Mouse (Mus musculus) liver, adult 2 months (tissue): ENCODE measurements around the gene Fsd2. TPM values are rescaled to one million over a fixed set of nuclear protein-coding genes. Genes with fewer than 3 reads are reported as not detected.

Source experiments
- DNase-seq: peaks from one replicate; pipeline ENCODE4 v3.0.0-alpha.2; 2011; ENCODE audit warnings: low read depth, low spot score; ENCODE audit errors: extremely low read depth
- H3K27ac ChIP-seq: fragments of 200-500 bp; replicated peaks from 2 replicates; pipeline ENCODE4 v1.5.1; 2012; ENCODE audit warnings: low read depth, mild to moderate bottlenecking, control low read depth, inconsistent platforms, low read length; ENCODE audit not compliant: insufficient read depth
- H3K27me3 ChIP-seq: fragments of 200-500 bp; 2 replicates; pipeline ENCODE4 v1.6.1; 2012; ENCODE audit warnings: mild to moderate bottlenecking, moderate library complexity, low read length, inconsistent platforms; ENCODE audit not compliant: control insufficient read depth, insufficient read depth
- H3K36me3 ChIP-seq: fragments of 200-500 bp; 2 replicates; pipeline ENCODE4 v1.6.1; 2012; ENCODE audit warnings: low read length, inconsistent platforms; ENCODE audit not compliant: control insufficient read depth, insufficient read depth
- H3K4me1 ChIP-seq: fragments of 200-500 bp; 2 replicates; pipeline ENCODE4 v1.6.1; 2011; ENCODE audit warnings: low read length; ENCODE audit not compliant: control insufficient read depth, insufficient read depth
- H3K4me3 ChIP-seq: fragments of 200-500 bp; 2 replicates; pipeline ENCODE4 v1.5.1; 2011; ENCODE audit warnings: low read depth, mild to moderate bottlenecking, control low read depth, low read length, moderate library complexity; ENCODE audit not compliant: insufficient read depth
- H3K79me2 ChIP-seq: fragments of 200-500 bp; 2 replicates; pipeline ENCODE4 v1.6.1; 2012; ENCODE audit warnings: inconsistent platforms, mild to moderate bottlenecking, low read length, moderate library complexity; ENCODE audit not compliant: control insufficient read depth, insufficient read depth
- H3K9ac ChIP-seq: fragments of 200-500 bp; 2 replicates; pipeline ENCODE4 v1.6.1; 2012; ENCODE audit warnings: low read depth, mild to moderate bottlenecking, control low read depth, inconsistent platforms, low read length
- CTCF ChIP-seq: fragments of 200-500 bp; IDR thresholded peaks from 2 replicates; pipeline ENCODE4 v1.5.1; 2011; ENCODE audit warnings: low read depth, low read length, control low read depth
- POLR2A ChIP-seq: fragments of 200-500 bp; IDR thresholded peaks from 2 replicates; pipeline ENCODE4 v1.6.1; 2011; ENCODE audit warnings: low read length, control low read depth; ENCODE audit not compliant: insufficient read depth; ENCODE audit errors: extremely low read depth
- WGBS: fragments of 180-500 bp; shearing (Covaris S2); methylation state at CpG from one replicate; pipeline ENCODE4 v1.1.7; 2018; 5-methylcytosine and 5-hydroxymethylcytosine counted together
- polyA plus RNA-seq: library from polyadenylated mRNA; depleted of rRNA; stranded (reverse); fragments of >200 nt; gene quantifications from 2 replicates; pipeline ENCODE4 v1.2.3, GENCODE M21; 2012
- total RNA-seq: library from RNA; depleted of rRNA; stranded (reverse); fragments of >200 nt; gene quantifications from 2 replicates; pipeline ENCODE4 v1.2.3, GENCODE M21; 2014

The Fsd2 gene
- total and polyA plus RNA-seq, 2 experiments: 0.04 to 0.28 TPM

DNA sequence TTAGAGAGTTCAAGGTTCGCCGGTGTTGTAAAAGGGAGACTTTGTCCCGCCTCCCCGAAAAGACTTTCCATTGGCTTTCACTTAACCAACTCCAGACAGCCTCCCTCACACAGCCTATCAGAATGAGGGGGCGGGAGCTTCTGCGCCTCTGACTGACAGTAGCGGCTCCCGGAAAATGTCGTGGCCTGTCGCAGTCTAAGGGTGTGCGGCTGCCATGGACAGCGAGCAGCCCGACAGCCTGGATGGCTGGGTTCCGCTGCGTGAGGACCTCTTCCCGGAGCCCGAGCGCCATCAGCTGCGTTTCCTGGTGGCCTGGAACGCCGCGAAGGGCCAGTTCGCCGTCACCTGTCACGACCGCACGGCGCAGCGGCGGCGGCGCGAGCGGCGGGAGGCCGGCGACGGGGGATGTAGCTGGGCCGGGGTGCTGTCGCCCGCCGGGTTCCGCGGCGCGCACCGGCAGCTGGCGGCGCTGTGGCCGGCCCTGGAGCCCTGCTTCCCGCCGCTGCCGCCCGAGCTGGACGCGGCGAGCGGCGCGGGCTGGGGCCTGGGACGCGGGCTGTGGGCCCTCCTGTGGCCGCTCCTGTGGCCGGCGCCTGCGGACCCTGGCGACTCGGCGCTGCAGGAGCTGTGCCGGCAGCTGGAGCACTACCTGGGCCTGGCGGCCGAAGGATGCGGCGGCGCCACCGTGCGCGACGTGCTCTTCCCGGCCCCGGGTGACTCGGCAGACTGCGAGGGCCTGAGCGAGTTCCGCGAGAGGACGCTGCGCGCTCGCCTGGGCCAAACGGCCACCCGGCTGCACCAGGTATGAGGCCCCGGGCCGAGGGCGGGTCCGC lies 4.6 kb upstream of the Fsd2 start, which contains the start of gene Whamm:
TSS of gene Whamm (plus strand) at position 159 of the 833 bp plus-strand sequence.
- under 1% methylated on average over 96 of the region's 96 CpGs for WGBS
- TF ChIP-seq POLR2A: peak; percentile 99
- peak; percentile 25; the same call in 1 of the 2 replicates for TF ChIP-seq CTCF
- Histone ChIP-seq H3K27ac (peak within 1 kb of the TSS; percentile 93), H3K79me2 (peaks cover 34% of the 10 kb centered on the region), H3K36me3 (peaks cover 16% of the 10 kb centered on the region), H3K27me3 (no peaks in the 10 kb centered on the region), H3K4me1 (peaks cover 18% of the 10 kb centered on the region), H3K4me3 (peak within 1 kb of the TSS; percentile 89), H3K9ac (peak within 1 kb of the TSS; percentile 100)
- peak; percentile 95 for DNase-seq

- WGBS: 6% methylated on average over 5 of the region's 5 CpGs
These were observed 4.0 kb upstream of the Fsd2 start for GRCm38 (mm10) chr7:81570752-81571107.

DNA sequence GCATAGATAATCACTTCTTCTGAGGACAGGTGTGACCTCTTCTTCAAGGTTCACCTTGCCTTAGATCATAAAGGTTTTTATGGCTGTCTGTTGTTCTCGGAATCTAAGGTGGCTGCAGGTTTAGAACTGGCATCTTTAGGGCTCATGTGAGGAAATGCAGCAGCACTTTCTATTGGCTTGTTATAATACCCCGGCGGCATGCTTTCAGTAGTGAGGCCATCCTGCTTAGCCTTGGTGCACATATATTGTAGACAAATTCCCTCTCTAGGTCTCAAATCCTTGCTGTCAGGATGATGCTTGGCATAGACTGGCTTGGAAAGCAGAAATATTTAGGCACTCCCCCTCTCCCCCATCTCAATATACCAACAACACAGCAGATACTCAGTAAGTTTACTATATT lies 3.5 kb upstream of the Fsd2 start:
- WGBS: 96% methylated on average over 3 of the region's 3 CpGs
- Histone ChIP-seq H3K36me3 (peaks cover 6% of the 10 kb centered on the region; the same call in 1 of the 2 replicates), H3K4me1 (peaks cover 11% of the 10 kb centered on the region), H3K9ac (no peak overlapping the region), H3K27ac (no peak overlapping the region), H3K4me3 (no peak overlapping the region), H3K79me2 (peaks cover 25% of the 10 kb centered on the region), H3K27me3 (no peaks in the 10 kb centered on the region)
- no peak for DNase-seq
- TF ChIP-seq CTCF (no peak), POLR2A (no peak)

More at GRCm38 (mm10) chr7:81570752-81571107, 4.0 kb upstream of the Fsd2 start:
- peak overlapping the region; percentile 23; the same call in 1 of the 2 replicates for H3K9ac ChIP-seq
- peak overlapping the region; percentile 60 for H3K27ac ChIP-seq
- H3K79me2 ChIP-seq: peaks cover 28% of the 10 kb centered on the region
- no peaks in the 10 kb centered on the region for H3K27me3 ChIP-seq
- H3K4me1 ChIP-seq: peaks cover 13% of the 10 kb centered on the region
- TF ChIP-seq POLR2A: no peak
- TF ChIP-seq CTCF: no peak
- H3K4me3 ChIP-seq: peak overlapping the region; percentile 39
- peaks cover 10% of the 10 kb centered on the region for H3K36me3 ChIP-seq
- DNase-seq: no peak

DNA sequence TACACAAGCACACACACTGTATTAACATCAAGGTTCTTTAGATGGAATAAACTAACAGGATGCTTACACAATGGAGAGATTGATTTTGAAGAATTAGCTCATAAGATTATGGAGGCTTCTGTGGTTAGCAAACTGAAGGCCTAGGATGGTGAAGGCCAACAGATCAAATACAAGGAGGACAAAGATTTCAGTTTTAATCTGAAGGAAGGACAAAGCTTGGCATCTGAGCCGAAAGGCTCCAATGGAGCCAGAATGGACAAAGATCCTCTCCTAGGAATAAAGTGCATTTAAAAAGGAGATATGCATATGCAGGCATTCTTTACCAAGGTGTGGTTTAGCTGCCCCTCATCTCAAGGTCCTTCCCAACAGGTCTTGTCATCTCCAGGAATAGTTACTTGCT lies 3.1 kb upstream of the Fsd2 start:
- Histone ChIP-seq H3K27ac (no peak overlapping the region), H3K4me1 (peaks cover 7% of the 10 kb centered on the region), H3K79me2 (peaks cover 22% of the 10 kb centered on the region), H3K27me3 (no peaks in the 10 kb centered on the region), H3K9ac (no peak overlapping the region), H3K36me3 (peaks cover 2% of the 10 kb centered on the region; the same call in 1 of the 2 replicates), H3K4me3 (no peak overlapping the region)
- 97% methylated on average over 1 of the region's 1 CpGs for WGBS
- no peak for DNase-seq
- TF ChIP-seq POLR2A: no peak
- no peak for TF ChIP-seq CTCF

GRCm38 (mm10) chr7:81567396-81567795 lies 652 bp upstream of the Fsd2 start:
- no peak for DNase-seq
- Histone ChIP-seq H3K79me2 (peaks cover 6% of the 10 kb centered on the region; the same call in 1 of the 2 replicates), H3K27me3 (no peaks in the 10 kb centered on the region), H3K4me1 (0 out of 2 replicates have a peak, but pooled peaks cover 2% of the 10 kb centered on the region), H3K4me3 (no peak overlapping the region), H3K27ac (no peak overlapping the region), H3K9ac (no peak overlapping the region), H3K36me3 (no peaks in the 10 kb centered on the region)
- TF ChIP-seq POLR2A: no peak
- TF ChIP-seq CTCF: no peak
- 96% methylated on average over 5 of the region's 5 CpGs for WGBS

DNA sequence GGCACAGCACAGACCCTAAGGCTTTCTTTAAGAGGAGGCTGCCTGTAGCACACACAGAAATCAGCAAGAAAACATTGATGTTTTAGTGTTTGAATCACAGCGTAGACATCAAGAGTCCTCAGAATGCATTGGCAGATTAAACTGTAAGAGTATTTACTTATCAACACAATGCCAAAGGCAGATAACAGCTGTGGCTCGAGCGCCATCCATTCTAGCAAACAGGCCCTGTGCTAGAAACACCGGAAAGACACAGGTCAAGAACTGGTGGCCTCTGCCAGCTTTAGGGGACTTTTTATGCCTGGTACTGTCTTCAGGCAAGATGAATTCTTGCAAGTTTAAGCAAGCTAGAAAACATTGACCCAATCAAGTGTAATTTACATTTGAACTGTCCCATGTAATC lies 412 bp downstream of the Fsd2 start:
- 75% methylated on average over 4 of the region's 4 CpGs for WGBS
- H3K9ac ChIP-seq: no peak overlapping the region
- H3K4me1 ChIP-seq: 0 out of 2 replicates have a peak, but pooled peaks cover 2% of the 10 kb centered on the region

More for the DNA sequence above, 412 bp downstream of the Fsd2 start:
- TF ChIP-seq CTCF (no peak), POLR2A (no peak)
- Histone ChIP-seq H3K27me3 (no peaks in the 10 kb centered on the region), H3K27ac (no peak overlapping the region), H3K36me3 (no peaks in the 10 kb centered on the region), H3K4me3 (no peak overlapping the region), H3K79me2 (0 out of 2 replicates have a peak, but pooled peaks cover 2% of the 10 kb centered on the region)
- no peak for DNase-seq
